Comparison of ENCODE assay signal across 15 mouse cellular contexts in the genomic region with DNA sequence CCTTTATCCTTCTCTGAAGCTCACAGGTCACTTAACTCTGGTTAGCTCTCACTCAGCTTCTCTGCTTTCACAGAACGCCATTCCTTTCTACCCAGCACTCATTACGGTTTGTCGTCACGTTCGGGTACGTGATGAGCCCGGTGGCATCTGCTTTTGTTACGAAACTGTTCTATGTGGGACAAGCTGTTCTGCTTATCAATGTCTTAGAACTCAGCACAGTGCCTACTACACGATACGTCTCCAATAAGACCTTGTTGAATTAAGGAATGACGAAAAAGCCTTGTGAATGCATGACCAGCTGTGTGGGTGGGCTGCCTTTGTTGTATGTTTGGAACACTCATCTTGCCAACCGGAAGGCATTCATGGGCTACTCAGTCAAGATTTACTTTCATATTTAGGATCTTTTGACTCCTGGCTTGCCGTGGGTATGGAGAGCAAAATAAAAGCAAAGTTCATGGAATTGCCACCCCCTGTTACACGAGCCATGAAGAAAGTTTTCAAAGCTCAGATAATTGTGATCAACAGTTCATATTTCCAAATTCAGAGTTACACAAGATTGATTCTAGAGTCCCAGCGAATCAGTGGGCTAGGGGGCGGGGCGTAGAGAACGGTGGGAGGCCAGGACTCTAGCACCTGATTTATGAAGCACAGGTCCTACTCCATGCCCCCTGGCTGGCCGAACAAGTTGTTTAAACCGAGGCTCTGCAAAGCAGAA.
"Had no signal": no experiment of that assay in that cellular context is flagged by ENCODE, and none has a peak within 500 bp of the region (broad histone marks: within the 10 kb centered on the region; RNA-seq: fewer than 3 reads in every experiment).

No protein-coding gene starts in this region.

- DNase-seq: kidney, adult 11 months; kidney, adult 9 months; kidney, postnatal 10 days; lung, embryonic 14.5 days; lung, postnatal 10 days; lung, postnatal 4 days; retina, postnatal 1 day; right cerebral cortex, postnatal 4 days; spleen, adult 18-20 months; thymus, postnatal 4 days had no signal

- H3K4me3 ChIP-seq: limb, embryonic 15.5 days; liver, embryonic 15.5 days; megakaryocyte, embryonic 14.5 days; midbrain, embryonic 15.5 days; neural tube, embryonic 13.5 days had no signal

- ATAC-seq: midbrain, embryonic 15.5 days had no signal

- H3K27ac ChIP-seq: limb, embryonic 15.5 days; liver, embryonic 15.5 days; midbrain, embryonic 15.5 days; neural tube, embryonic 13.5 days had no signal

- H3K27me3 ChIP-seq: limb, embryonic 15.5 days; midbrain, embryonic 15.5 days; neural tube, embryonic 13.5 days had no signal

- H3K36me3 ChIP-seq: limb, embryonic 15.5 days; liver, embryonic 15.5 days; midbrain, embryonic 15.5 days; neural tube, embryonic 13.5 days had no signal
